Mouse (Mus musculus) limb, embryonic 12.5 days (tissue): ENCODE data around the gene Mef2c. TPM values are rescaled to one million over a fixed set of nuclear protein-coding genes. Genes with fewer than 3 reads are reported as not detected.

Source experiments
- ATAC-seq: fragments of 200-750 bp; cut with Nextera tagmentation; 2 replicates; pipeline ENCODE4 v1.8.0; 2017; ENCODE audit warnings: low read depth, moderate TSS enrichment; ENCODE audit not compliant: insufficient number of reproducible peaks, insufficient read depth, low FRiP score, low TSS enrichment
- H3K27ac ChIP-seq: fragments of 300-500 bp; sonication (generic); 2 replicates; pipeline ENCODE4 v1.5.1; 2016; ENCODE audit warnings: mild to moderate bottlenecking, moderate library complexity
- H3K27me3 ChIP-seq: fragments of 300-500 bp; sonication (generic); 2 replicates; pipeline ENCODE4 v1.6.1; 2016; ENCODE audit warnings: mild to moderate bottlenecking, moderate library complexity
- H3K36me3 ChIP-seq: fragments of 300-500 bp; sonication (generic); 2 replicates; pipeline ENCODE4 v1.6.1; 2016; ENCODE audit warnings: mild to moderate bottlenecking, moderate library complexity
- H3K4me1 ChIP-seq: fragments of 300-500 bp; sonication (generic); replicated peaks from 2 replicates; pipeline ENCODE4 v1.6.1; 2016
- H3K4me2 ChIP-seq: fragments of 300-500 bp; sonication (generic); 2 replicates; pipeline ENCODE4 v1.6.1; 2016; ENCODE audit warnings: mild to moderate bottlenecking, moderate library complexity
- H3K4me3 ChIP-seq: fragments of 300-500 bp; sonication (generic); replicated peaks from 2 replicates; pipeline ENCODE4 v1.5.1; 2016; ENCODE audit warnings: mild to moderate bottlenecking
- H3K9ac ChIP-seq: fragments of 300-500 bp; sonication (generic); replicated peaks from 2 replicates; pipeline ENCODE4 v1.6.1; 2016; ENCODE audit warnings: mild to moderate bottlenecking, moderate library complexity
- H3K9me3 ChIP-seq: fragments of 300-500 bp; sonication (generic); 2 replicates; pipeline ENCODE4 v1.6.1; 2016; ENCODE audit warnings: mild to moderate bottlenecking, moderate library complexity
- WGBS: fragments of 180-500 bp; shearing (Covaris S2); methylation state at CpG from one replicate; pipeline ENCODE4 v1.1.7; 2016; 5-methylcytosine and 5-hydroxymethylcytosine counted together
- polyA plus RNA-seq: library from polyadenylated mRNA; unstranded; fragments of >200 nt; fragmentation: Nextera tagmentation; extraction: Ambion mirVana; gene quantifications from 2 replicates; pipeline ENCODE4 v1.2.1, GENCODE M21; 2016

Gene Mef2c
- polyA plus RNA-seq, 1 experiment from 2014 or later = 62.4 TPM

GRCm38 (mm10) chr13:83573327-83573726, 69.5 kb downstream of the Mef2c start:
- Histone ChIP-seq H3K4me2 (no peak overlapping the region), H3K4me1 (peaks cover 6% of the 10 kb centered on the region), H3K27ac (no peak overlapping the region), H3K9ac (no peak overlapping the region), H3K36me3 (no peaks in the 10 kb centered on the region), H3K4me3 (no peak overlapping the region), H3K27me3 (no peaks in the 10 kb centered on the region), H3K9me3 (no peaks in the 10 kb centered on the region)
- 76% methylated on average over 4 of the region's 4 CpGs for WGBS
- no peak for ATAC-seq

GRCm38 (mm10) chr13:83573855-83574583, 70.2 kb downstream of the Mef2c start:
- 51% methylated on average over 8 of the region's 8 CpGs for WGBS
- Histone ChIP-seq H3K4me3 (no peak overlapping the region), H3K9me3 (no peaks in the 10 kb centered on the region), H3K27me3 (no peaks in the 10 kb centered on the region), H3K4me2 (no peak overlapping the region), H3K36me3 (no peaks in the 10 kb centered on the region), H3K4me1 (peaks cover 6% of the 10 kb centered on the region), H3K27ac (no peak overlapping the region), H3K9ac (no peak overlapping the region)
- no peak for ATAC-seq

- Histone ChIP-seq H3K4me2 (no peak overlapping the region), H3K27ac (no peak overlapping the region), H3K9ac (no peak overlapping the region), H3K4me1 (peaks cover 6% of the 10 kb centered on the region), H3K4me3 (no peak overlapping the region), H3K9me3 (no peaks in the 10 kb centered on the region), H3K36me3 (no peaks in the 10 kb centered on the region), H3K27me3 (no peaks in the 10 kb centered on the region)
- 55% methylated on average over 8 of the region's 8 CpGs for WGBS
- ATAC-seq = no peak
Measured at GRCm38 (mm10) chr13:83574866-83575265, 71.0 kb downstream of the Mef2c start.

- no peaks in the 10 kb centered on the region for H3K36me3 ChIP-seq
- no peak overlapping the region for H3K4me3 ChIP-seq
- H3K27ac ChIP-seq = no peak overlapping the region
- no peak overlapping the region for H3K9ac ChIP-seq
- no peaks in the 10 kb centered on the region; the same call in 1 of the 2 replicates for H3K4me1 ChIP-seq
- no peaks in the 10 kb centered on the region for H3K27me3 ChIP-seq
- WGBS = 91% methylated on average over 3 of the region's 3 CpGs
- no peak for ATAC-seq
- H3K9me3 ChIP-seq = no peaks in the 10 kb centered on the region
- H3K4me2 ChIP-seq = no peak overlapping the region
Measured at GRCm38 (mm10) chr13:83579410-83579809, 75.6 kb downstream of the Mef2c start.

- H3K4me1 ChIP-seq = no peaks in the 10 kb centered on the region; the same call in 1 of the 2 replicates
- 84% methylated on average over 5 of the region's 5 CpGs for WGBS
- no peak overlapping the region for H3K4me2 ChIP-seq
- no peak overlapping the region for H3K4me3 ChIP-seq
- ATAC-seq = no peak
- H3K9ac ChIP-seq = no peak overlapping the region
- H3K27ac ChIP-seq = no peak overlapping the region
- H3K9me3 ChIP-seq = no peaks in the 10 kb centered on the region
- H3K36me3 ChIP-seq = no peaks in the 10 kb centered on the region
- H3K27me3 ChIP-seq = no peaks in the 10 kb centered on the region
Measured at GRCm38 (mm10) chr13:83580856-83581255, 77.0 kb downstream of the Mef2c start.

GRCm38 (mm10) chr13:83582564-83582963, 78.7 kb downstream of the Mef2c start:
- no peaks in the 10 kb centered on the region; the same call in 1 of the 2 replicates for H3K4me1 ChIP-seq
- no peak for ATAC-seq
- 88% methylated on average over 1 of the region's 1 CpGs for WGBS
- no peaks in the 10 kb centered on the region for H3K9me3 ChIP-seq
- no peaks in the 10 kb centered on the region for H3K27me3 ChIP-seq
- H3K27ac ChIP-seq = no peak overlapping the region
- no peaks in the 10 kb centered on the region for H3K36me3 ChIP-seq
- no peak overlapping the region for H3K9ac ChIP-seq
- H3K4me3 ChIP-seq = no peak overlapping the region
- H3K4me2 ChIP-seq = no peak overlapping the region

GRCm38 (mm10) chr13:83583881-83584280, 80.0 kb downstream of the Mef2c start:
- WGBS = 85% methylated on average over 4 of the region's 4 CpGs
- H3K27me3 ChIP-seq = no peaks in the 10 kb centered on the region
- no peak overlapping the region for H3K9ac ChIP-seq
- H3K4me2 ChIP-seq = no peak overlapping the region
- no peak overlapping the region for H3K27ac ChIP-seq
- H3K36me3 ChIP-seq = no peaks in the 10 kb centered on the region
- no peaks in the 10 kb centered on the region; the same call in 1 of the 2 replicates for H3K4me1 ChIP-seq
- no peak for ATAC-seq
- no peaks in the 10 kb centered on the region for H3K9me3 ChIP-seq
- H3K4me3 ChIP-seq = no peak overlapping the region

GRCm38 (mm10) chr13:83585359-83585758, 81.5 kb downstream of the Mef2c start:
- ATAC-seq = no peak
- Histone ChIP-seq H3K27me3 (no peaks in the 10 kb centered on the region), H3K4me3 (no peak overlapping the region), H3K36me3 (no peaks in the 10 kb centered on the region), H3K4me1 (no peaks in the 10 kb centered on the region; the same call in 1 of the 2 replicates), H3K4me2 (no peak overlapping the region), H3K9ac (no peak overlapping the region), H3K9me3 (no peaks in the 10 kb centered on the region), H3K27ac (no peak overlapping the region)
- WGBS = 82% methylated on average over 5 of the region's 5 CpGs

GRCm38 (mm10) chr13:83588186-83588585, 84.4 kb downstream of the Mef2c start:
- Histone ChIP-seq H3K4me3 (no peak overlapping the region), H3K4me2 (no peak overlapping the region), H3K27me3 (no peaks in the 10 kb centered on the region), H3K9me3 (no peaks in the 10 kb centered on the region), H3K27ac (no peak overlapping the region), H3K4me1 (no peaks in the 10 kb centered on the region; the same call in 1 of the 2 replicates), H3K9ac (no peak overlapping the region), H3K36me3 (no peaks in the 10 kb centered on the region)
- 91% methylated on average over 2 of the region's 2 CpGs for WGBS
- ATAC-seq = no peak

GRCm38 (mm10) chr13:83590886-83591285, 87.1 kb downstream of the Mef2c start:
- Histone ChIP-seq H3K4me2 (no peak overlapping the region), H3K36me3 (no peaks in the 10 kb centered on the region), H3K27me3 (no peaks in the 10 kb centered on the region), H3K27ac (no peak overlapping the region), H3K4me1 (no peaks in the 10 kb centered on the region; the same call in 1 of the 2 replicates), H3K4me3 (no peak overlapping the region), H3K9me3 (no peaks in the 10 kb centered on the region), H3K9ac (no peak overlapping the region)
- ATAC-seq = no peak
- WGBS = 90% methylated on average over 5 of the region's 5 CpGs

- Histone ChIP-seq H3K27me3 (no peaks in the 10 kb centered on the region), H3K36me3 (no peaks in the 10 kb centered on the region), H3K4me2 (no peak overlapping the region), H3K27ac (no peak overlapping the region), H3K4me3 (no peak overlapping the region), H3K9me3 (no peaks in the 10 kb centered on the region), H3K4me1 (no peaks in the 10 kb centered on the region; the same call in 1 of the 2 replicates), H3K9ac (no peak overlapping the region)
- 51% methylated on average over 1 of the region's 1 CpGs for WGBS
- ATAC-seq = no peak
Measured at GRCm38 (mm10) chr13:83595429-83595828, 91.6 kb downstream of the Mef2c start.
